Mouse (Mus musculus) yolk sac, embryonic 10.5 days (tissue): ENCODE data around the gene Gm17268.

ENCODE experiments used
- DNase-seq: peaks from one replicate; pipeline ENCODE4 v3.0.0-alpha.2; 2017; ENCODE audit warnings: low spot score

The Gm17268 gene

GRCm38 (mm10) chr11:82038535-82038934, at the start of gene Gm17268:
Gene Gm17268 (minus strand): TSS chr11:82038562.
- DNase-seq: no peak

- no peak for DNase-seq
These were observed 46.0 kb upstream of the Gm17268 start for GRCm38 (mm10) chr11:82084360-82084759.

DNA sequence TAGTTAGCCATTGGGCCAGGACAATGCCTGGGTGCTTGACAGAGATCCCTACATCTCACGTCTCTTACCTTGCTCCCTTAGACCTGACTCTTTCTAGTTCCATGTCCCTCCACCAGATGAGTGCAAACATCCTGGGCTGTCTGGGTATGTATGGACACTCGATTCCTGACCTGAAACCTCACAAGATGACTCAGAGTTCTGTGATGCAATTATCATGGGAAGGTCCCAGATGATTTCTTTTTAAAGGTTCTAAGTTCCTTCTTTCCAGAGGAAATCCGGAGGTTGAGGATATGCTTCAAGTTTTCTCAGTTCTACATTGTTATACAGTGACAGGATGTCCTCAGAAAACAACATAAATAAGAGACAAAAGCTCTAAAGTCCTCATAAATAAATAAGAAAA, 42.5 kb upstream of the Gm17268 start:
- no peak for DNase-seq

DNA sequence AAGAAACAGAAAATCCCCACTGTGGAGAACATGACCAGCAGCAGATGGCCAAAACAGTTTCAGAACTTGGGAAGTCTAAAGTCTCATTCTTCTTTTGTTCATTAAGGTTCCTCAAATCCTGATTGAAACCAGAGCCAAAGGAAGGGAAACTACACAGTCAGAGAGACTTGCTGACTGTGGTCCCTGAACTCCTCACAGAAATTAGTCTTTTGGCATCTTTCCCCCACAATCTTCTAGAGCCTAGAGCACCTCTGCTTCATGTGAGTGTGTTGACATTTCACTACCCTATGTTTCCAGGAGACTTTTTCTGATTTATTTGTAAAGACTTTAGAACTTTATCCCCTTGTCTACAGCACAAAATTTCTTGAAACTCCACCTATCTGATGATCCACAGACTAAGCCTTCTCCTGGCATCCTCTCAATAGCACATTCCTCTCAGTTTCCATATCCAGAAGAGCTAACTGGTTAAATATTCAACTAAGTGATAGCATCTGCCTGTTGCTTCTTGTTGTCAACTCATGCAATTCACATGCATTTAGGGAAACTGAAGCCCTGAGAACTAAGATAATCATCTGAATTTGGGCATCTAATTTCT, 39.9 kb upstream of the Gm17268 start:
- DNase-seq: no peak

DNA sequence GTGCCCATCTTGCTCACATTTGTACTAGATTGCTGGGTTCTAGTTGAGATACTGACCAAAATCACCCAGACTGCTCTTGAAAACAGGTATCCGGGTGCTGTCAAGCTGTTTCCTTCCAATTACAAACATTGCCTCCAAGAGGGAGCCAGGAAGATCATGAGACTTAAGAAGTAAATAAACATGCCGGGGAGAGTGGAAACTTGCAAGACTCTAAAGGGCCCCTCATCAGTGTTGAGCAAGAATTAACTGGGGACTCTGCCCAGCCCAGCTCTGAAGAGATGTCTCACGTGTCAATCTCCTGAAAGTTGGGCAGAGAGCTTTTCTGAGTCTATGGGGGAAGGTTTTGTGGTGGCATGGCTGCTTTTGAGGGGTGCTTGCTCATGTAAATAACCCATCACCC, 38.7 kb upstream of the Gm17268 start:
- DNase-seq: no peak

DNA sequence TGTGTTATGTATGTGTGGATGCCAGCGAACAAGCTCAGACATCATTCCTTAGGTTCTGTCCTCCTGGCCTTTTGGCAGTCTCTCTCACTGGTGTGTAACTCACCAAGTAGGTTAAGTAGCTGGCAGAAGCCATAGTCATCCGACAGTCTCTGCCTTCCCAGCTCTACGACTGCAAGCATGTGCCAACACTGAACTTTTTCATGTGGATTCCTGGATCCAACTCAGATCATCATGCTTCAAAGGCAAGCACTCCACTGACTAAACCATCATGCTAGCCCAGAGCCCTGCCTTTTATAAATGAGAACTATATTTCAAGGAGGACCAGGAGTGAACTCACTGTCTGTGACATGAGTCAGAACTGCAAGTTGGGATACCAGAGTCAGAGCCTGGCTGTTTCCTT, 35.3 kb upstream of the Gm17268 start:
- no peak for DNase-seq

GRCm38 (mm10) chr11:82072984-82073383, 34.6 kb upstream of the Gm17268 start:
- no peak for DNase-seq

DNA sequence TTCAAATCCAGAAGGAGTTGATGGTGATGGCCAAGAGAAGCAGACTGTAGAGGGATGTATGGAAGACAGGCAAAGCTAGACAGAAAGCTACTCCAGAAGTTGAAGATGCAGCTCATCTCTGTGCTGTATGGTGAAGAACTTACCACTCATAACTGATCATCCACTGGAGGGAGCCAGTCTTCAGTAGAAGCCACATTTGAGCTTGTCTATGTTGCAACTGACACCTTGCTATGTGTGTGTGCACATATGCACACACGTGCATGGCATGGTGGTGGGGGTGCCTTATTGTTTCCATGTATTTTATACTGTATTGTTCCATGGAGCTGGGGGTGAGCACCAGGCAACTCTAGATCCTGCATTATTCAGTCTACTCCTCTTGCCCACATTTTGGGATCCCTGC, 34.0 kb upstream of the Gm17268 start:
- no peak for DNase-seq

GRCm38 (mm10) chr11:82071076-82071475, 32.7 kb upstream of the Gm17268 start:
- DNase-seq: no peak

- no peak for DNase-seq
These were observed 28.7 kb upstream of the Gm17268 start for GRCm38 (mm10) chr11:82066953-82067571.

GRCm38 (mm10) chr11:82063454-82063853, 25.1 kb upstream of the Gm17268 start:
- no peak for DNase-seq

GRCm38 (mm10) chr11:82062226-82062625, 23.9 kb upstream of the Gm17268 start:
- no peak for DNase-seq

DNA sequence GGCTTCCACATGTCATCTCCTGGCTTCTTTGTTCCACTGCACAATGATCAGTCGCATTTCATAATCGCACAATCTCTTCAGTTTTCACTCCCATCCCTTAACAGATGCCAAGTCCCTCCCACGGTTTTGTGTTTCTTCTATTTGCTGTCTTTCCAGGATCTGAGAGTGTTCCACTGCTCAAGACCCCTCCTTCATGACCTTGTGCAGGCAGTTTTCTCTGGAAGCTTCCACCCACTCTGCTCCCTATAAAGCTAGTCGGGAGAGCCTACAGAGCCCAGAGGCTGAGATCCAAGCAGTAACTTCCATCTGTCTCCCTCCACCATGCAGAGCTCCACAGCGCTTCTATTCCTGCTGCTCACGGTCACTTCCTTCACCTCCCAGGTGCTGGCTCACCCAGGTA, 19.3 kb upstream of the Gm17268 start, which contains the start of gene Ccl11:
TSS of gene Ccl11 (plus strand) at position 178 of the 400 bp plus-strand sequence.
- no peak for DNase-seq

GRCm38 (mm10) chr11:82053849-82054248, 15.5 kb upstream of the Gm17268 start:
- DNase-seq: no peak

GRCm38 (mm10) chr11:82047746-82048415, 9.5 kb upstream of the Gm17268 start:
- peak; percentile 19 for DNase-seq

- no peak for DNase-seq
These were observed 7.1 kb upstream of the Gm17268 start, which contains the start of gene Ccl7 for GRCm38 (mm10) chr11:82045471-82045870. Gene Ccl7 (plus strand): TSS chr11:82045712.

DNA sequence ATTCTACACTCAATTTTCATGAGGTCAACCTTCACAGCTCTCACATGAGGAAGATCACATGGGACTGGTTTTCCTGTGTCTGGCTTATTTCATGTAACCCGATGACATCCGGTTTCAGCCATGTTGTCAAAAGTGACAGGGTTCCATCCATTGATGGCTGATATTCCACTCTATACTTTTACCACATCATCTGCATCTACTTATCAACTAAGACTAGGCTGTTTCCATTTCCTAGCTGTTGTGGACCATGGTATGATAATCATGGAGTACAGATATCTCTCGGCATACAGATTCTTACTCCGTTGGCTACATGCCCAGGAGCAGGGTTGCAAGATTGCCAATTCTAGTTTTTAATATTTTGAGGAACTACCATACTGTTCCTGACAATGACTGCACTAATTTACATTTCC, 3.3 kb upstream of the Gm17268 start:
- no peak for DNase-seq

DNA sequence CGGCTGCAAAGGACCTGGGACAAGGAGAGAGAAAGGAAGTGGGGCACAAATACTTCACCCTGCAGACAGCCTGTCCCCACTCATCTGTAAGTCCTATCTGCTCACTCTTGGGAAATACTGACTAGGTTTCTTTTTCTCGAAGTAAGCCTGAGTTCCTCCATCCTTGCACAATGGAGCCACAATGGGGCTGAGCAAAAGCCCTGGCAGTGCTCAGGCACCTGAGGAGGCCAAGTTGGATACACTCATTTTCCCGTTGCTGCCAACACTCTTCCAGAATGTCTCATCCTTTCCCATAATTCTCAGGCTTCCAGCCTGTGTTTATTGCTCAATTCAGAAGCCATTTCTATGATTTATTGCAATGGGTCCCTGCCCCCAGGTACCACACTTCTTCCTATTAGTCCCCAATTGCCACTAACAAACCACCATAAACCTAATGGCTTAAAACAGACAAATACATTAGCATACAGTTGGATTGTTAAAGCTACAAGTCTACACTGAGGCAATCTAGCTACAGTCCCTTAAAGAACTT, 834 bp upstream of the Gm17268 start:
- DNase-seq: no peak

DNA sequence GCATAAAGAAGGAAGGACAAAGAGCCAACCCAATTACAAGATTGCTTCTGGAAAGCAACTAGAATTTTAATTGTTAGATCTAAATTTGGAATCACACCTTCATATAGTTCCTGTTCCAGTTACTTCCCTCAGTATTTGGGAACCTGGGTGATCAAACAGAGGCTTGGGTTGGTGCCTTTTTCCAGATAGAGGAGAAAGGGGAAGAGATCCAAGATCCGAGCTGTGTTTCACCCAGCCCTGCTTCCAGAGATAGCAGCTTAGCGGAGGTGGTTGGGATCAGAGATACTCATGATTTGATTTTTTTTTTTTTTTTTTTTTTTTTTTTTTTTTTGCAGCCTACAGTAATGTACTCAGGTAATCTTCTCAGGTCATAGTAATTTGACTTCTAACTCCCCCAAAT, 2.5 kb downstream of the Gm17268 start:
- no peak for DNase-seq

DNA sequence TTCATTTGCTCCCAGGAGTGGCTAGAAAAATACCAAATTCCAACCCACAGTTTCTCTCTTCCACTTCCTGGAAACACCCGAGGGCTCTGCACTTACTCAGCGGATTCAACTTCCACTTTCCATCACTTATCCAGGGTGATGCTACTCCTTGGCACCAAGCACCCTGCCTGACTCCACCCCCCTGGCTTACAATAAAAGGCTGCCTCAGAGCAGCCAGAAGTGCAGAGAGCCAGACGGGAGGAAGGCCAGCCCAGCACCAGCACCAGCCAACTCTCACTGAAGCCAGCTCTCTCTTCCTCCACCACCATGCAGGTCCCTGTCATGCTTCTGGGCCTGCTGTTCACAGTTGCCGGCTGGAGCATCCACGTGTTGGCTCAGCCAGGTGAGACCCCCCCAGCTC, 3.0 kb downstream of the Gm17268 start, which contains the start of gene Ccl2:
TSS of gene Ccl2 (plus strand) at position 216 of the 400 bp plus-strand sequence.
- DNase-seq: no peak

DNA sequence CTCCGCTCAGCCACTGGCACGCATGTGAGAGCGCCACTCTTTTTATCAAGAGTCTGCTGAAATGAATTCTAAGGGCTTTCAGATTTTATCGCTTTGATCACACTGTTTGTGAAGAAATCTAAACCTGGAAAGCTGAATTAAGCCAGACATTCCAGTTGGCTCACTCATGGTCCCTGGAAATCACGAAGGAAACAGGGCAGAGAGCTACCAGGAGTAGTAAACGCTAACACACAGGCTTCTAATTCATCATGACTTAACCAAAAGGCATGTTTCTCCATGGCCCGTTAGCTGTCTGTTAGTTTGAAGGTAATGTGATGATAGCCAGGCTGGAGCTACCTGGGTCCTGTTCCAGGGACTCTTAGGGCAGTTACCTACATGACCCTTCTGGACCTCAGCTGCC, 3.9 kb downstream of the Gm17268 start:
- DNase-seq: no peak

DNA sequence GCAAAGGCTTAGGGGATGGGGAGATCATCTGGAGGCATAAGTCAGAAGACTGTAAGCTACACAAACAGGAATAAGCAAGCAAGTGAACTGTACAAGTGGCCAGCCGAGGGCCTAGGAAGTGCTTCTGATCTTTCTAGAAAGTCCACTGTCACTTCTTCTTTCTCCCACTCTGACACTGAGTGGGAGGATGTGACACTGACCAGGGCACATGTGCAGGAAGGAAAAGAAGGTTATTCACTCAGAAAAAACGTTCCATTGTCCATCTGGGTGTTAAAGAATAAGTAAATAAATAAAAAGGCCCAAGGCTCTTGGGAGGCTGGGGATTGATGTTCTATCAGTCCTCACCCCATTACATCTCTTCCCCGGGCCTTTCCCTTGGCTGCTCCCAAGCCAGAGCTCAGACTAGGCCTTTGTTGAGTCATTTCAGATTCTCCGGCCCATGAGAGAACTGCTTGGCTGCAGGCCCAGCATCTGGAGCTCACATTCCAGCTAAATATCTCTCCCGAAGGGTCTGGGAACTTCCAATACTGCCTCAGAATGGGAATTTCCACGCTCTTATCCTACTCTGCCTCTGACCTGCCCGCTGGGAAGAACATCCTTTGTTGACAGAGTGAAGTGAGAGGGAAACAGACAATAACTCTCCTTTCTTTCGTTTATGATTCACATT, 5.6 kb downstream of the Gm17268 start:
- no peak for DNase-seq

- no peak for DNase-seq
These were observed 6.2 kb downstream of the Gm17268 start for GRCm38 (mm10) chr11:82032136-82032535.
